Mouse (Mus musculus) C2C12 (cell line): ENCODE data around the gene Golga7b. TPM values are rescaled to one million over a fixed set of nuclear protein-coding genes. Genes with fewer than 3 reads are reported as not detected.

Experiments
- H3K27me3 ChIP-seq: one replicate; pipeline ENCODE4 v1.6.1; 2011; ENCODE audit not compliant: control insufficient read depth, insufficient read depth, insufficient read length
- H3K36me3 ChIP-seq: one replicate; pipeline ENCODE4 v1.6.1; 2011; ENCODE audit not compliant: control insufficient read depth, insufficient read depth
- H3K4me3 ChIP-seq: one replicate; pipeline ENCODE4 v1.5.1; 2011; ENCODE audit warnings: mild to moderate bottlenecking, control low read depth; ENCODE audit not compliant: poor library complexity, insufficient read depth, severe bottlenecking
- H3K79me2 ChIP-seq: one replicate; pipeline ENCODE4 v1.6.1; 2011; ENCODE audit not compliant: control insufficient read depth, insufficient read depth
- H3K79me3 ChIP-seq: one replicate; pipeline ENCODE4 v1.6.1; 2011; ENCODE audit warnings: low read depth, control low read depth
- H3ac ChIP-seq: one replicate; pipeline ENCODE3; 2011; ENCODE audit warnings: low read depth; ENCODE audit not compliant: control insufficient read depth, insufficient read length
- CEBPB ChIP-seq: IDR thresholded peaks from one replicate; pipeline ENCODE4 v1.6.1; 2011; ENCODE audit warnings: low read depth, mild to moderate bottlenecking, control low read depth, moderate library complexity
- CTCF ChIP-seq: IDR thresholded peaks from one replicate; pipeline ENCODE4 v1.5.1; 2011; ENCODE audit not compliant: control insufficient read depth, insufficient read depth, insufficient read length
- FOSL1 ChIP-seq: IDR thresholded peaks from one replicate; pipeline ENCODE4 v1.8.0; 2011; ENCODE audit warnings: mild to moderate bottlenecking, low read length; ENCODE audit not compliant: poor library complexity, insufficient read depth, severe bottlenecking
- MAX ChIP-seq: IDR thresholded peaks from one replicate; pipeline ENCODE4 v1.6.1; 2011; ENCODE audit warnings: mild to moderate bottlenecking, control low read depth
- MYOD1 ChIP-seq: IDR thresholded peaks from one replicate; pipeline ENCODE4 v1.6.1; 2011; ENCODE audit warnings: low read depth; ENCODE audit not compliant: control insufficient read depth, insufficient read length
- MYOG ChIP-seq: IDR thresholded peaks from one replicate; pipeline ENCODE4 v1.6.1; 2011; ENCODE audit not compliant: control insufficient read depth, insufficient read length; ENCODE audit errors: extremely low read depth
- USF1 ChIP-seq: IDR thresholded peaks from one replicate; pipeline ENCODE4 v1.6.1; 2011; ENCODE audit warnings: low read depth, mild to moderate bottlenecking, control low read depth, moderate library complexity
- polyA plus RNA-seq: library from polyadenylated mRNA; unstranded; fragments of >200 nt; fragmentation: generic; extraction: Trizol; gene quantifications from one replicate; pipeline ENCODE4 v1.2.1, GENCODE M21; 2012; ENCODE audit warnings: missing spikeins

Golga7b gene
- polyA plus RNA-seq, 1 experiment, result 0.04 TPM

GRCm38 (mm10) chr19:42205201-42205600 is 42.2 kb upstream of the Golga7b start:
- no peak for TF ChIP-seq FOSL1
- no peak for TF ChIP-seq USF1
- no peak for TF ChIP-seq MYOG
- no peak for TF ChIP-seq MAX
- no peak for TF ChIP-seq MYOD1
- TF ChIP-seq CTCF, result no peak
- TF ChIP-seq CEBPB, result no peak
- Histone ChIP-seq H3K4me3 (no peak overlapping the region), H3K79me2 (no peaks in the 10 kb centered on the region), H3K79me3 (no peaks in the 10 kb centered on the region), H3K36me3 (no peaks in the 10 kb centered on the region), H3K27me3 (peaks cover 84% of the 10 kb centered on the region), H3ac (no peak overlapping the region)

GRCm38 (mm10) chr19:42209485-42209884 is 37.9 kb upstream of the Golga7b start:
- H3K27me3 ChIP-seq, result peaks cover 71% of the 10 kb centered on the region
- no peaks in the 10 kb centered on the region for H3K36me3 ChIP-seq
- TF ChIP-seq MYOG, result no peak
- H3ac ChIP-seq, result no peak overlapping the region
- H3K79me2 ChIP-seq, result no peaks in the 10 kb centered on the region
- H3K79me3 ChIP-seq, result no peaks in the 10 kb centered on the region
- no peak overlapping the region for H3K4me3 ChIP-seq

- H3K79me2 ChIP-seq, result no peaks in the 10 kb centered on the region
- TF ChIP-seq FOSL1 (no peak), USF1 (no peak), MYOD1 (no peak), CTCF (no peak), MAX (no peak), CEBPB (no peak), MYOG (no peak)
- H3K27me3 ChIP-seq, result peaks cover 69% of the 10 kb centered on the region
- no peak overlapping the region for H3ac ChIP-seq
- H3K4me3 ChIP-seq, result no peak overlapping the region
- no peaks in the 10 kb centered on the region for H3K36me3 ChIP-seq
- no peaks in the 10 kb centered on the region for H3K79me3 ChIP-seq
These were observed 37.4 kb upstream of the Golga7b start for GRCm38 (mm10) chr19:42209976-42210375.

- H3K79me3 ChIP-seq, result no peaks in the 10 kb centered on the region
- no peaks in the 10 kb centered on the region for H3K79me2 ChIP-seq
- H3K4me3 ChIP-seq, result no peak overlapping the region
- peaks cover 60% of the 10 kb centered on the region for H3K27me3 ChIP-seq
- TF ChIP-seq CTCF (no peak), MAX (no peak), FOSL1 (no peak), MYOD1 (no peak), MYOG (no peak), USF1 (no peak), CEBPB (no peak)
- H3K36me3 ChIP-seq, result no peaks in the 10 kb centered on the region
- no peak overlapping the region for H3ac ChIP-seq
These were observed 35.4 kb upstream of the Golga7b start for GRCm38 (mm10) chr19:42211936-42212335.

GRCm38 (mm10) chr19:42214601-42215000 is 32.8 kb upstream of the Golga7b start:
- TF ChIP-seq MYOD1 (no peak), CTCF (no peak), MYOG (no peak), USF1 (no peak), FOSL1 (no peak), CEBPB (no peak), MAX (no peak)
- H3K27me3 ChIP-seq, result peaks cover 43% of the 10 kb centered on the region
- H3K36me3 ChIP-seq, result no peaks in the 10 kb centered on the region
- no peaks in the 10 kb centered on the region for H3K79me2 ChIP-seq
- H3K79me3 ChIP-seq, result no peaks in the 10 kb centered on the region
- no peak overlapping the region for H3K4me3 ChIP-seq
- no peak overlapping the region for H3ac ChIP-seq

GRCm38 (mm10) chr19:42216699-42217373 is 30.5 kb upstream of the Golga7b start:
- Histone ChIP-seq H3K27me3 (peaks cover 36% of the 10 kb centered on the region), H3K36me3 (no peaks in the 10 kb centered on the region), H3K79me2 (no peaks in the 10 kb centered on the region), H3K4me3 (no peak overlapping the region), H3K79me3 (no peaks in the 10 kb centered on the region), H3ac (no peak overlapping the region)
- no peak for TF ChIP-seq MYOD1
- no peak for TF ChIP-seq USF1
- TF ChIP-seq MAX, result no peak
- TF ChIP-seq FOSL1, result no peak
- TF ChIP-seq CTCF, result no peak
- TF ChIP-seq MYOG, result no peak
- TF ChIP-seq CEBPB, result no peak
